ENCODE assay signal across 11 mouse cellular contexts in genomic region chr1:24869772-24870171, GRCm38 (mm10).
DNase-seq lines count a peak whose midpoint lies in the region; ATAC-seq lines count a peak whose summit lies in the region.
"Had no signal": no experiment of that assay in that cellular context is flagged by ENCODE, and none has a peak within 500 bp of the region (broad histone marks: within the 10 kb centered on the region; RNA-seq: fewer than 3 reads in every experiment).

No protein-coding gene starts in this region.

- no peaks in the 10 kb centered on the region for H3K36me3 ChIP-seq in neural tube, embryonic 11.5 days (ENCODE audit: control insufficient read depth, insufficient read depth, low read length)

- H3K27ac ChIP-seq in neural tube, embryonic 11.5 days (ENCODE audit: low read depth, low read length): no peak overlapping the region
- H3K27ac ChIP-seq: liver, embryonic 14.5 days had no signal

- no peak overlapping the region for H3K9ac ChIP-seq in neural tube, embryonic 11.5 days (ENCODE audit: low read length)
- H3K9ac ChIP-seq: liver, embryonic 14.5 days had no signal

- H3K4me1 ChIP-seq in neural tube, embryonic 11.5 days (ENCODE audit: control insufficient read depth, insufficient read depth, low read length): no peaks in the 10 kb centered on the region

- 82% methylated on average over 12 of the region's 12 CpGs for WGBS in neural tube, embryonic 11.5 days

- no peaks in the 10 kb centered on the region for H3K9me3 ChIP-seq in neural tube, embryonic 11.5 days (ENCODE audit: control insufficient read depth, low read length)

- no peak overlapping the region for H3K4me2 ChIP-seq in neural tube, embryonic 11.5 days (ENCODE audit: low read depth)

- H3K27me3 ChIP-seq in neural tube, embryonic 11.5 days (ENCODE audit: control insufficient read depth, insufficient read depth, low read length): no peaks in the 10 kb centered on the region

- no peak overlapping the region for H3K4me3 ChIP-seq in neural tube, embryonic 11.5 days (ENCODE audit: low read depth, low read length)
- H3K4me3 ChIP-seq: erythroblast, embryonic 14.5 days had no signal

- intact Hi-C loops in left cerebral cortex, postnatal 14 days (cut with DNase I): no loop called here

- DNase-seq in neural tube, embryonic 11.5 days (ENCODE audit: low spot score): peak; percentile 11
- DNase-seq in neural tube, embryonic 10.5 days (ENCODE audit: extremely low spot score, low spot score): no peak
- DNase-seq in frontal cortex, postnatal 36 days (ENCODE audit: low spot score in 2 of 2): peak; percentile 11 to 38
- peak; percentile 24 to 29 for DNase-seq in left cerebral cortex, postnatal 14 days (ENCODE audit: low spot score in 2 of 2)
- peak; percentile 31 for DNase-seq in right cerebral cortex, postnatal 25 days
- no peak for DNase-seq in spleen, adult 12 weeks (ENCODE audit: low spot score)
- no peak for DNase-seq in urinary bladder, adult 2 months (ENCODE audit: low spot score)
- DNase-seq in embryo, embryonic 10 days (ENCODE audit: low spot score): no peak
- DNase-seq: adrenal gland, postnatal 25 days had no signal

- ATAC-seq in neural tube, embryonic 11.5 days (ENCODE audit: insufficient read depth, low FRiP score, low TSS enrichment): peak; percentile 68

Comparison
In these comparisons a context has a peak if more than half of its experiments do, and no peak if none do; other contexts are left out.
1. DNase-seq: peak in neural tube, embryonic 11.5 days (single experiment), frontal cortex, postnatal 36 days (2 of 2), left cerebral cortex, postnatal 14 days (2 of 2) and right cerebral cortex, postnatal 25 days (single experiment); none in neural tube, embryonic 10.5 days (single experiment), spleen, adult 12 weeks (single experiment), urinary bladder, adult 2 months (single experiment) and embryo, embryonic 10 days (single experiment).